Mouse (Mus musculus) heart, postnatal 36 days (tissue): Measurements from ENCODE around the gene Arhgap25. TPM values are rescaled to one million over a fixed set of nuclear protein-coding genes. Genes with fewer than 3 reads are reported as not detected.
"Not testable (repeated sequence)": the region's sequence is repeated elsewhere in the genome, so short reads cannot be mapped to it uniquely, and the experiment has no call there.

Experiments used
- DNase-seq, 2 experiments: peaks; one replicate each; pipeline ENCODE4 v3.0.0; 2021 to 2022
- intact Hi-C: fragments of 180-260 bp; cut with DNase I; formaldehyde crosslinking; loops from one replicate; pipeline ENCODE4 v1.15.1; 2025
- total RNA-seq, 2 experiments: library from RNA; stranded (reverse); gene quantifications; 2 replicates each; pipeline ENCODE4 v1.2.3; 2021

Gene Arhgap25
- total RNA-seq, 2 experiments from 2014 or later, result 3.0 to 3.7 TPM

GRCm38 (mm10) chr6:87510999-87511398 is 22.1 kb downstream of the Arhgap25 start:
- no peak for DNase-seq
- intact Hi-C loops, result no loop called here

GRCm38 (mm10) chr6:87509806-87510205 is 23.3 kb downstream of the Arhgap25 start:
- intact Hi-C loops, result no loop called here
- no peak for DNase-seq

- intact Hi-C loops, result no loop called here
Measured at GRCm38 (mm10) chr6:87504875-87505274, 28.2 kb downstream of the Arhgap25 start.

GRCm38 (mm10) chr6:87503976-87504375 is 29.1 kb downstream of the Arhgap25 start:
- DNase-seq, result no peak
- intact Hi-C loops, result no loop called here

More at GRCm38 (mm10) chr6:87504875-87505274, 28.2 kb downstream of the Arhgap25 start:
- no peak for DNase-seq

GRCm38 (mm10) chr6:87503536-87503935 is 29.5 kb downstream of the Arhgap25 start:
- DNase-seq, result no peak
- intact Hi-C loops, result no loop called here

- no peak for DNase-seq
- intact Hi-C loops, result no loop called here
Measured at GRCm38 (mm10) chr6:87502831-87503286, 30.2 kb downstream of the Arhgap25 start.

GRCm38 (mm10) chr6:87502411-87502810 is 30.6 kb downstream of the Arhgap25 start:
- intact Hi-C loops, result no loop called here
- no peak for DNase-seq

- intact Hi-C loops, result no loop called here
- DNase-seq, result no peak
Measured at GRCm38 (mm10) chr6:87500696-87501095, 32.4 kb downstream of the Arhgap25 start.

- intact Hi-C loops, result no loop called here
- DNase-seq, result no peak
Measured at GRCm38 (mm10) chr6:87499791-87500190, 33.3 kb downstream of the Arhgap25 start.

- DNase-seq, result peak; percentile 56 to 63
- intact Hi-C loops, result no loop called here
Measured at GRCm38 (mm10) chr6:87496143-87496542, 36.9 kb downstream of the Arhgap25 start.

- intact Hi-C loops, result no loop called here
- DNase-seq, result peak; percentile 14 to 20
Measured at GRCm38 (mm10) chr6:87494339-87494738, 38.7 kb downstream of the Arhgap25 start.

GRCm38 (mm10) chr6:87487657-87488426 is 45.2 kb downstream of the Arhgap25 start:
- intact Hi-C loops, result no loop called here
- no peak for DNase-seq

GRCm38 (mm10) chr6:87484806-87485205 is 48.3 kb downstream of the Arhgap25 start:
- no peak for DNase-seq

GRCm38 (mm10) chr6:87483900-87484289 is 49.2 kb downstream of the Arhgap25 start:
- no peak for DNase-seq
- intact Hi-C loops, result no loop called here

More at GRCm38 (mm10) chr6:87484806-87485205, 48.3 kb downstream of the Arhgap25 start:
- intact Hi-C loops, result no loop called here

GRCm38 (mm10) chr6:87483224-87483899 is 49.7 kb downstream of the Arhgap25 start:
- intact Hi-C loops, result no loop called here
- no peak for DNase-seq

- intact Hi-C loops, result no loop called here
- no peak for DNase-seq
Measured at GRCm38 (mm10) chr6:87479291-87479999, 53.6 kb downstream of the Arhgap25 start.

GRCm38 (mm10) chr6:87478847-87479246 is 54.2 kb downstream of the Arhgap25 start:
- intact Hi-C loops, result no loop called here
- no peak for DNase-seq

- DNase-seq, result no peak
- intact Hi-C loops, result no loop called here
Measured at GRCm38 (mm10) chr6:87475223-87475622, 57.8 kb downstream of the Arhgap25 start.

- DNase-seq, intact Hi-C loops: not testable (repeated sequence)
Measured at GRCm38 (mm10) chr6:87470098-87470497, 63.0 kb downstream of the Arhgap25 start.

- peak; percentile 9 to 14 for DNase-seq
- intact Hi-C loops, result loop anchor here (2.0 kb wide), 1 partner anchor 202 kb away; no protein-coding TSS in a partner anchor
Measured at GRCm38 (mm10) chr6:87468372-87468771, 64.7 kb downstream of the Arhgap25 start.

GRCm38 (mm10) chr6:87467373-87467772 is 65.7 kb downstream of the Arhgap25 start:
- no peak for DNase-seq
- intact Hi-C loops, result no loop called here
